Mouse (Mus musculus) adrenal gland, postnatal 36 days (tissue): Measurements from ENCODE around the gene Rnf145. TPM values are rescaled to one million over a fixed set of nuclear protein-coding genes. Genes with fewer than 3 reads are reported as not detected.

ENCODE experiments used
- DNase-seq, 2 experiments: peaks; one replicate each; pipeline ENCODE4 v3.0.0; 2021; ENCODE audit warnings: mixed read lengths in 1 of 2
- total RNA-seq, 2 experiments: library from RNA; stranded (reverse); gene quantifications; 2 replicates each; pipeline ENCODE4 v1.2.3; 2021

Gene Rnf145
- total RNA-seq, 2 experiments from 2014 or later, result 55.9 to 86.3 TPM

- no peak for DNase-seq
These were observed 16.4 kb downstream of the Rnf145 start for GRCm38 (mm10) chr11:44534999-44535750.

- DNase-seq, result no peak
These were observed 18.6 kb downstream of the Rnf145 start for GRCm38 (mm10) chr11:44537403-44537802.

DNA sequence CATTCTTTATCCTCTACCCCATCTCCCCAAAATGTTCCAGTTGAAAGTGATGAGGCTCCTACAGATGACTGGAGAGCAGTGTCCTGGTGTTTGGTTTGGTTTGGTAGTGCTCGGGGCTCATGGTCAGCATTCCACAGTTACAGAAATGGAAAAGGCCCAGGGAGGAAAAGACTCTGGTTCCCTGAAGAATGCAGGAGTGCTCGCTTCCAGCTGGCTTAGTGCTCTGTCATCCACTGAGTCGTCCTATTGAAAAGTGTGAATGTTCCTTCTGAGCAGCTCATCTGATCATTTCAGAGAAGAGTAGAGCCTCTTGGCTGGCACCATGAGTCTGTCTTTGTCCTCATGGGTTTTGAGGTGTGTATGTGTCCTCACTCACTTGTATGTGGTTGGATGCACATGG is 19.3 kb downstream of the Rnf145 start:
- no peak for DNase-seq

DNA sequence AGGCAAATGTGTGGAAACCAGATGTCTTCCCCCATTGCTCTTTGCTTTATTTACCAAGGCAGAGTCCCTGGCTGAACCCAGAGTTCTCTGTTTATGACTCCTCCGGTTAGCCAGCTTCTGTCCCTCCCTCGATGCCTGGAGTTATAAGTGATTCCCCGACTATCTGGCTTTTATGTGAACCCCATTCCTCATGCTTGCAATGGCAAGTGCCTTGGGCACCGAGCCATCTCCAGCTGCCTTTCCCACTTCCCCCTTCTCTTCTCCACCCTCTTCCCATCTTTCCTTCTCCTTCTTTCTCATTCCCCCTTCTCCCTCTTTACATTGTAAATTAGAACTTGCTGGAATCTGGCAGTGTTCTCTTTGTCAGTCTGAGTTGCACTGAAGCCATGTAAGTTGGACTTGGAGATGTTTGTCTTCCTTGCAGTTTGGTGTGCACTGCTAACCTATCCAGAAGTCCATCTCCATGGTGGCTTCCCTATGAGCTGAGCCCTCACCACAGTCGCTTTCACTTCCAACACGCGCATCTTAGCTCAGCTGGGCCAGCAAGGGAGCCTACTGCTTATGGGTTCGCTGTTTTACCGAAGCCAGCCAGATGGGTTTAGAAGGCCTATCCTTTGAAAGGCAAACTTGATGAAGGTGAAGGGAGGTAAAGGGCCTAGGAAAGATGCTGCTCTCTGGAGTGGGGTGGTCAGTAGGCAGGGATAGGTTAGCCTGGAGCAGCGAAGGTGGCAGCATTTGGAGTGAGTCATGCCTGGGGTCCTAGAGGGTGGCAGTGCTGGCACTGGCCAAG is 19.9 kb downstream of the Rnf145 start:
- DNase-seq, result no peak

DNA sequence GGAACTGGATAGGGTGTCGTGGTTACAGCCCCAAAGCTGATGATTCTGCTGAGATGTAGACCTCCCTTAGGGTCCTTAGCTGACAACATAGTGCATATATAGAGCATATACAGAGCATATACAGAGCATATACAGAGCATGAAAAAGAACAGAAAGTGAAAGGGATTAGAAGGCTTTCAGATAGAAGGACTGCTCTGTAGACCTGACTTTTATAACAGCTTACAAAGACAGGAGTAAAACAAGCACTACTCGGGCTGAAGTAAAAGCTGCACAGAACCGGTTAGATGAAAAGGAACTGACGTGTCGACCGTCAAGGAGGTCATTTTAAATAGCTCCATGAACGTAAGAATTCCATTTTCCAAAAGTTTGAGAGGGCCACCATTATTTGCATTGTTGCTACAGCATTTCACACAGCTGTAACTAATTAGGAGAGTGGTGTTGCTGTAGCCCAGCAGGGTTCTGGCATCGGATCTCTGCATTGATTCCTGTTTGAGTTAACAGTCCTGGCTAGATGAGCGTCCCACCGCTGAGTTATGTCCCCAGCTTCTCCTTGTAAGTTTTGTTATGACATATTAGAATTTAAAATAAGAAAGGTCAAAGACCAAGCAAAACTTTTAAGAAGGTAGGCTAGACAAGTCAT is 20.6 kb downstream of the Rnf145 start:
- DNase-seq, result no peak

- no peak for DNase-seq
These were observed 21.5 kb downstream of the Rnf145 start for GRCm38 (mm10) chr11:44540243-44540642.

DNA sequence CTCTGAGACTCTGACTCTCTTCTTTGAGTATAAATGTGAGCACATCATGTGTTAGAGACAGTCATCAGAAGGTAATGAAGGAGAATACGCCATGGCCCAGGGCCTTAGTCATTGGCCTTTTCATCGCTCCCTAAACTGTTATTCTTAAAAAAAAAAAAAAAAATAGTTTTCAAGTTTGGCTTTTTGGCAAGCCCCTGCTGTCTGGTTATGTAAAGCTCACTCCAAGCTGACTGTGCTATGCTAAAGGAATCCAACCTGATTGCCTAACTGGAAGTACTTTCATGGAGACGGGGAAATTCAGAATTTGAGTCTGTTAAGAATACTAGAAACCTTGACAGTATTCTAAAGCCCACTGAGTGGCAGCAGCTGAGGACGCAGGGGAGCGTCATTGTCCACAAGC is 22.5 kb downstream of the Rnf145 start:
- DNase-seq, result no peak

DNA sequence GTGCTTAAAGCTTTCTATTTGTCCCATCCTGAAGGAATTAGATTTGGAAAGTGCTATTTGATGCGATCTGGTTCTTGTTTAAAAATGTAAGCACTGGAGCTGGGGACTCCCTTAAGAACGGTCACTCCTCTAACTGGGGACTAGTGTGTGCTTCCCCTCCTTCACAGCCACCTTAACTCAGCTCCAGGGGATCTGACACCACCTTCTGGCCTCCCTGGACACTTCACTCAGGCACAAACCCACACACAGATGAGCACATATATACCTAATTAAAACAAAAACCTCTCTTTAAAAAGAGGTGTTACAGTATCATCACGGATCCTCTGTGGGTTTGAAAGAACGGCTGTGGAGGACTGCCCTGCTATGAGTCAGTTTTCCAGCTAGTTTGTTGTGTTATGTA is 23.0 kb downstream of the Rnf145 start:
- DNase-seq, result no peak

DNA sequence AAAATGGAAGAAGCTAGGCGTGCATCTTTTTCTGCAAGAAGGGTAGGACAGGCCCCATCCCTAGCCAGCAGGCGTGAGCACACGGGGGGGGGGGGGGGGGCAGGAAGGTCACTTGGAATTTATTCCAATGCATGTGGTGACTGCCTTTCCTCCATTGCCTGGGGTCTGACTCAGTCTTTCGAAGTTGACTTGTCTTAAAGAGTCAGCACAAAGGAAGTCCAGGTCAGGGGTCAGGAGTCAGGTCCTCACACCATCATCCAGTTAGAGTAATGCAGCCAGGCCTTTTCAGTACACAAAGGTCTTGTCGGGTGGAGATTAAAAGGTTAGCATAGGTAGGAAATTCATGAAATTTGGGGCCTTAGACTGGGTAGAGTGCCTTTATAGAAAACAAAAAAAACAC is 24.8 kb downstream of the Rnf145 start:
- peak in 1 of 2 experiments; percentile 20 for DNase-seq

- no peak for DNase-seq
These were observed 25.2 kb downstream of the Rnf145 start for GRCm38 (mm10) chr11:44543996-44544395.

GRCm38 (mm10) chr11:44545181-44545580 is 26.4 kb downstream of the Rnf145 start:
- no peak for DNase-seq

DNA sequence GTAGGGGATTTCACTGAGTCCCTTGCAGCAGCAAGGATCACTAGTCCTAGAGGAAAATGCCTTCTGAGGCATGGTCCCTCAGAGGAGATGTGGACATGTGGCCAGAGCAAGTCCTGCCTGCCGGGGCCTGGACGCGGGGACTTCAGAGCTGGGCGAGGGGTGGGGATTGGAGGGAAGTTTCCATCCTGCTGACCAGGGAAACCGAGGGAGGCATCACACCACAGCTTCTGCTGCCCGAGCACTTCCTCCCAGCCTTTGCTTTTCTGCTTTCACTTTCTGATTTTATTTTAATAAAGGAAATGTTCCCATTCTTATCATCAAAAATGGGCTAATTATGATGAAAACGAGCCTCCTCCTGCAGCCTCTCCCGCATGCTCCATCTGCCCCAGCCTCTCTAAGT is 27.5 kb downstream of the Rnf145 start:
- DNase-seq, result peak; percentile 15 to 42

DNA sequence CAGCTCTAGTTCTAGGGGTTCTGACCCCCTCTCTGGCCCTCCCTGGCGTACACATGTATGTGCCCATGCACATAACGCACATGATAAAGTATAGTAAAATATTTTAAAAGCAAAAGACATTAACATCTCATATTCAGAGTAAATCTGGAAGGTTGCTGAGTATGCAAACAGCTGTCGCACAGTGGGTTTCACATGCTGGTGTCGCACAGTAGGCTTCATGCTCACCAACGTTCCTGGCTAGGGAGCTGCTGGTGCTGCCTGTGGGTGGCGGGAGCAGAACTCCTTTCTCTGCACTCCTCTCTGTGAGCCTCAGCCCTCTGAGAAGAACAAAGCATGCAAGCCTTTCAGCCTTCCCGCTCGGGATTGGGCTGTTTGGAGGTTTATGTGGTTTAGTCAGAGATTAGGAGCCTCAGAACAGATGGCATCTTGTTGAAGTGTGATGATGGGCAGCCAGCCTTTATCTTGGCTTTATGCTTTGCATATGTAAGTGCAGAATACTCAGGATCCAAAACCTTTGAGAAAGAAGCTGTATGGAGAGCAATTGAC is 29.0 kb downstream of the Rnf145 start:
- DNase-seq, result no peak

- DNase-seq, result no peak
These were observed 30.1 kb downstream of the Rnf145 start for GRCm38 (mm10) chr11:44548816-44549215.

- no peak for DNase-seq
These were observed 30.9 kb downstream of the Rnf145 start for GRCm38 (mm10) chr11:44549511-44550278.

- no peak for DNase-seq
These were observed 32.2 kb downstream of the Rnf145 start for GRCm38 (mm10) chr11:44550996-44551395.

DNA sequence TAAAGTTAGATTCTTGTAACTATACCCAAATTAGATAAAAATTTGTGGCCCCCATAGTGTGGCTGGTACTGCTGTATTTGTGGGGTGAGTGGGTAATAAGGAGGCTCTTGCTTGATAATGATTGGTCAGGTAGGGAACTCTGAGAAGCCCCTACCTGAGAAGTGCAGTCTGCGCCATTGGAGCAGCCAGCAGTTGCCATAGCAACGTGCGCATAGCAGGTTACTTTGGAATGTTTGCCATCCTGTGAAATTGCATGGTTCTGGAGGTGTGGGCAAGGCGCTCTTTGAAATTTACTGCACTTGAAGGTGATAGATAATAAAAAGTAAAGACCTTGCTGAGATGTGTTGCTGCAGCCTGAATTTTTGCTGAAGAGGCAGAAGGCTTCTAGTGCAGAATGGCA is 35.6 kb downstream of the Rnf145 start:
- no peak for DNase-seq

DNA sequence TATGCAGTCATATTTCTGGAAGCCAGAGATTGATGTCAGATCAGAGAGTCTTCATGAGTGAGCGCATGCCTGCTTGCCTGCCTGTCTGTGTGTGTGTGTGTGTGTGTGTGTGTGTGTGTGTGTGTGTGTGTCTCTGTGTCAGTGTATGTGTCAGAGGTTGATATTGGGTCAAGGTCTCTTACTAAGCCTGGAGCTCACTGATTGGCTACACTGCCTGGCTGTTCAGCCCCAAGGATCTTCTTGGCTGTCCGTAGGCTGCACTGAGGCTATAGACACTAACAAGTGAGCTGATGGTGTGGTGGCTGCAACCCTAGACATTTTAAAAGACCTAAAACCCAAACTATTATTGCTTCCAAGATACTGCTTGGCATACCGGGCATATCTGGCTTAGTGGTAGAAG is 39.8 kb downstream of the Rnf145 start:
- peak; percentile 51 for DNase-seq

DNA sequence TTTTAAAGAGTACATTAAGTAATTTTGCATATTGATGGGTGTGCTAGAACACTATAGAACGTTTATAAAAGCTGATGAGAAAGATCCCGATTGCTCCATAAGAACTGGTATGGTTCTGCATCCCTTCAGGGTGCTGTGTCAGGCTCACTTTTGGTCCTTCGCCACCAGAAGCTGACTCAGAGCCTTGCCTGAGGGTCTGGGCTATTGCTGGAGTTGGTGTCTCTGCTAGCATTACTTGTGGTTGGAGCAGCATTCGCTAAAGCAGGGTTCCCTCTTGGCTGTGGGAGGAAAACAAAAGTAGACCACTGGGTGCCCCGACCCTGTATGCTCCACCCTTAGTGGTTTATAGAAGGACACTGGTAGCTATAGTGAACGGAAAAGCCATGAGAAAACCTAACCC is 40.7 kb downstream of the Rnf145 start:
- no peak for DNase-seq

GRCm38 (mm10) chr11:44560396-44560795 is 41.6 kb downstream of the Rnf145 start:
- no peak for DNase-seq

- no peak for DNase-seq
These were observed 42.8 kb downstream of the Rnf145 start for GRCm38 (mm10) chr11:44561476-44562015.
